Mouse (Mus musculus) lung, adult 18-20 months (tissue): ENCODE measurements at regions not wholly inside any gene's neighbourhood (a gene's known extent, or its start where the extent isn't known, plus 50 kb on each side); places are given as distances from the start of the nearest gene placed in this dataset.

ENCODE experiments used
- DNase-seq, 2 experiments: peaks; one replicate each; pipeline ENCODE4 v3.0.0; 2022; ENCODE audit warnings: mixed read lengths in 2 of 2

- DNase-seq: no peak
Measured at GRCm38 (mm10) chr12:29124079-29124668, 372.6 kb downstream of the Eipr1 start.

GRCm38 (mm10) chr12:29128844-29129243 is 377.2 kb downstream of the Eipr1 start:
- no peak for DNase-seq

- no peak for DNase-seq
Measured at GRCm38 (mm10) chr12:29129331-29129730, 377.7 kb downstream of the Eipr1 start.

GRCm38 (mm10) chr12:29134326-29134725 is 382.7 kb downstream of the Eipr1 start:
- no peak for DNase-seq

- DNase-seq: no peak
Measured at GRCm38 (mm10) chr12:29136850-29137268, 385.3 kb downstream of the Eipr1 start.

- no peak for DNase-seq
Measured at GRCm38 (mm10) chr12:29137455-29137854, 385.9 kb downstream of the Eipr1 start.

GRCm38 (mm10) chr12:29140576-29140975 is 387.6 kb upstream of the Myt1l start:
- DNase-seq: no peak

GRCm38 (mm10) chr12:29141132-29141531 is 387.1 kb upstream of the Myt1l start:
- no peak for DNase-seq

- DNase-seq: no peak
Measured at GRCm38 (mm10) chr12:29141855-29142254, 386.3 kb upstream of the Myt1l start.

GRCm38 (mm10) chr12:29143297-29143696 is 384.9 kb upstream of the Myt1l start:
- no peak for DNase-seq

- no peak for DNase-seq
Measured at GRCm38 (mm10) chr12:29160920-29161319, 367.3 kb upstream of the Myt1l start.

- DNase-seq: no peak
Measured at GRCm38 (mm10) chr12:29161546-29161945, 366.6 kb upstream of the Myt1l start.

- no peak for DNase-seq
Measured at GRCm38 (mm10) chr12:29164701-29165100, 363.5 kb upstream of the Myt1l start.

- no peak for DNase-seq
Measured at GRCm38 (mm10) chr12:29166316-29166715, 361.9 kb upstream of the Myt1l start.

GRCm38 (mm10) chr12:29167922-29168321 is 360.3 kb upstream of the Myt1l start:
- DNase-seq: no peak

- DNase-seq: no peak
Measured at GRCm38 (mm10) chr12:29175698-29176440, 352.3 kb upstream of the Myt1l start.

- DNase-seq: no peak
Measured at GRCm38 (mm10) chr12:29177145-29177544, 351.0 kb upstream of the Myt1l start.

- DNase-seq: no peak
Measured at GRCm38 (mm10) chr12:29178168-29178895, 349.9 kb upstream of the Myt1l start.

GRCm38 (mm10) chr12:29179405-29179804 is 348.8 kb upstream of the Myt1l start:
- DNase-seq: no peak

GRCm38 (mm10) chr12:29180576-29180975 is 347.6 kb upstream of the Myt1l start:
- no peak for DNase-seq

- DNase-seq: no peak
Measured at GRCm38 (mm10) chr12:29187619-29188018, 340.6 kb upstream of the Myt1l start.

GRCm38 (mm10) chr12:29192391-29192790 is 335.8 kb upstream of the Myt1l start:
- DNase-seq: no peak

GRCm38 (mm10) chr12:29211946-29212345 is 316.2 kb upstream of the Myt1l start:
- no peak for DNase-seq

GRCm38 (mm10) chr12:29213625-29214024 is 314.6 kb upstream of the Myt1l start:
- DNase-seq: no peak
